Mouse (Mus musculus): ENCODE results near the gene Mzf1. TPM values are rescaled to one million over a fixed set of nuclear protein-coding genes. Genes with fewer than 3 reads are reported as not detected.

Mzf1 gene
- 0.36 TPM for polyA plus RNA-seq (2014; fragmentation: Illumina TruSeq; extraction: RNeasy Lipid Tissue Mini Kit (QIAGEN cat#74804); ENCODE audit: low read depth, low replicate concordance)

GRCm38 (mm10) chr7:13054287-13055010 is at the start of gene Mzf1:
Mzf1 (minus strand) TSS chr7:13054764.

GRCm38 (mm10) chr7:13095073-13095472 is 40.5 kb upstream of the Mzf1 start, which contains the start of gene Vmn1r85:
Vmn1r85 (minus strand) TSS chr7:13095173.

GRCm38 (mm10) chr7:13037901-13038555 is 16.5 kb downstream of the Mzf1 start, which contains the start of gene Ube2m:
Ube2m (minus strand) TSS chr7:13038275.

GRCm38 (mm10) chr7:13034148-13034977 is 20.2 kb downstream of the Mzf1 start, which contains the start of gene Chmp2a:
Chmp2a (minus strand) TSS chr7:13034807.

GRCm38 (mm10) chr7:13010005-13010908 is 44.3 kb downstream of the Mzf1 start, which contains the start of gene Zbtb45:
Zbtb45 (minus strand) TSS chr7:13010034.

GRCm38 (mm10) chr7:12998851-12999250 is 55.7 kb downstream of the Mzf1 start, which contains the start of gene Trim28:
Trim28 (plus strand) TSS chr7:12999114.

GRCm38 (mm10) chr7:12998053-12998452 is 56.5 kb downstream of the Mzf1 start, which contains the start of gene Slc27a5:
Slc27a5 (minus strand) TSS chr7:12998192.

Other genes with a start within 250 kb of the Mzf1 start
- gene Zfp329, start 235.9 kb downstream of the Mzf1 start, polyA plus RNA-seq (2014; fragmentation: Illumina TruSeq; extraction: RNeasy Lipid Tissue Mini Kit (QIAGEN cat#74804); ENCODE audit: low read depth, low replicate concordance): 24.1 TPM
- 30.9 TPM for gene Zfp110, start 220.0 kb downstream of the Mzf1 start, polyA plus RNA-seq (2014; fragmentation: Illumina TruSeq; extraction: RNeasy Lipid Tissue Mini Kit (QIAGEN cat#74804); ENCODE audit: low read depth, low replicate concordance)
- gene Zfp128, start 173.6 kb downstream of the Mzf1 start, polyA plus RNA-seq (2014; fragmentation: Illumina TruSeq; extraction: RNeasy Lipid Tissue Mini Kit (QIAGEN cat#74804); ENCODE audit: low read depth, low replicate concordance): 5.7 TPM
- 5.6 TPM for gene Zscan22, start 156.9 kb downstream of the Mzf1 start, polyA plus RNA-seq (2014; fragmentation: Illumina TruSeq; extraction: RNeasy Lipid Tissue Mini Kit (QIAGEN cat#74804); ENCODE audit: low read depth, low replicate concordance)
- 13.9 TPM for gene Rps5, start 132.5 kb downstream of the Mzf1 start, polyA plus RNA-seq (2014; fragmentation: Illumina TruSeq; extraction: RNeasy Lipid Tissue Mini Kit (QIAGEN cat#74804); ENCODE audit: low read depth, low replicate concordance)
- gene Rnf225, start 127.3 kb downstream of the Mzf1 start, polyA plus RNA-seq (2014; fragmentation: Illumina TruSeq; extraction: RNeasy Lipid Tissue Mini Kit (QIAGEN cat#74804); ENCODE audit: low read depth, low replicate concordance): 0.16 TPM
- gene Zfp324, start 88.9 kb downstream of the Mzf1 start, polyA plus RNA-seq (2014; fragmentation: Illumina TruSeq; extraction: RNeasy Lipid Tissue Mini Kit (QIAGEN cat#74804); ENCODE audit: low read depth, low replicate concordance): 2.7 TPM
- 2.0 TPM for gene Zfp446, start 76.9 kb downstream of the Mzf1 start, polyA plus RNA-seq (2014; fragmentation: Illumina TruSeq; extraction: RNeasy Lipid Tissue Mini Kit (QIAGEN cat#74804); ENCODE audit: low read depth, low replicate concordance)
- not detected for gene Slc27a5, start 56.6 kb downstream of the Mzf1 start, polyA plus RNA-seq (2014; fragmentation: Illumina TruSeq; extraction: RNeasy Lipid Tissue Mini Kit (QIAGEN cat#74804); ENCODE audit: low read depth, low replicate concordance)
- 13.1 TPM for gene Trim28, start 55.6 kb downstream of the Mzf1 start, polyA plus RNA-seq (2014; fragmentation: Illumina TruSeq; extraction: RNeasy Lipid Tissue Mini Kit (QIAGEN cat#74804); ENCODE audit: low read depth, low replicate concordance)
- 0.44 TPM for gene Zbtb45, start 44.7 kb downstream of the Mzf1 start, polyA plus RNA-seq (2014; fragmentation: Illumina TruSeq; extraction: RNeasy Lipid Tissue Mini Kit (QIAGEN cat#74804); ENCODE audit: low read depth, low replicate concordance)
- gene Chmp2a, start 20.0 kb downstream of the Mzf1 start, polyA plus RNA-seq (2014; fragmentation: Illumina TruSeq; extraction: RNeasy Lipid Tissue Mini Kit (QIAGEN cat#74804); ENCODE audit: low read depth, low replicate concordance): 117 TPM
- gene Ube2m, start 16.5 kb downstream of the Mzf1 start, polyA plus RNA-seq (2014; fragmentation: Illumina TruSeq; extraction: RNeasy Lipid Tissue Mini Kit (QIAGEN cat#74804); ENCODE audit: low read depth, low replicate concordance): 64.8 TPM
- not detected for gene Vmn1r85, start 40.4 kb upstream of the Mzf1 start, polyA plus RNA-seq (2014; fragmentation: Illumina TruSeq; extraction: RNeasy Lipid Tissue Mini Kit (QIAGEN cat#74804); ENCODE audit: low read depth, low replicate concordance)
- not detected for gene Vmn1r86, start 65.2 kb upstream of the Mzf1 start, polyA plus RNA-seq (2014; fragmentation: Illumina TruSeq; extraction: RNeasy Lipid Tissue Mini Kit (QIAGEN cat#74804); ENCODE audit: low read depth, low replicate concordance)
- not detected for gene Vmn1r87, start 85.4 kb upstream of the Mzf1 start, polyA plus RNA-seq (2014; fragmentation: Illumina TruSeq; extraction: RNeasy Lipid Tissue Mini Kit (QIAGEN cat#74804); ENCODE audit: low read depth, low replicate concordance)
- not detected for gene Vmn1r88, start 104.8 kb upstream of the Mzf1 start, polyA plus RNA-seq (2014; fragmentation: Illumina TruSeq; extraction: RNeasy Lipid Tissue Mini Kit (QIAGEN cat#74804); ENCODE audit: low read depth, low replicate concordance)
- not detected for gene Vmn1r89, start 158.3 kb upstream of the Mzf1 start, polyA plus RNA-seq (2014; fragmentation: Illumina TruSeq; extraction: RNeasy Lipid Tissue Mini Kit (QIAGEN cat#74804); ENCODE audit: low read depth, low replicate concordance)
- 2.9 TPM for gene Lig1, start 222.5 kb upstream of the Mzf1 start, polyA plus RNA-seq (2014; fragmentation: Illumina TruSeq; extraction: RNeasy Lipid Tissue Mini Kit (QIAGEN cat#74804); ENCODE audit: low read depth, low replicate concordance)
- gene Zswim9, start 224.0 kb upstream of the Mzf1 start, polyA plus RNA-seq (2014; fragmentation: Illumina TruSeq; extraction: RNeasy Lipid Tissue Mini Kit (QIAGEN cat#74804); ENCODE audit: low read depth, low replicate concordance): 4.9 TPM